Mouse (Mus musculus): ENCODE data around the gene Tmem26. TPM values are rescaled to one million over a fixed set of nuclear protein-coding genes. Genes with fewer than 3 reads are reported as not detected.

Tmem26 gene
- 13.3 TPM for polyA plus RNA-seq (2014; fragmentation: Illumina TruSeq; extraction: RNeasy Lipid Tissue Mini Kit (QIAGEN cat#74804); ENCODE audit: low read depth, low replicate concordance)

GRCm38 (mm10) chr10:68723568-68724360 is at the start of gene Tmem26:
Gene Tmem26 (plus strand): TSS chr10:68723646.

Other genes with a start within 250 kb of the Tmem26 start
- 38.2 TPM for gene Cabcoco1, start 181.8 kb upstream of the Tmem26 start, polyA plus RNA-seq (2014; fragmentation: Illumina TruSeq; extraction: RNeasy Lipid Tissue Mini Kit (QIAGEN cat#74804); ENCODE audit: low read depth, low replicate concordance)

Data from kidney, adult 10 weeks (tissue).